In genomic region chr2:152344361-152344760, GRCm38 (mm10) we compare ENCODE assay signal across 8 mouse cellular contexts. TPM values are rescaled to one million over a fixed set of nuclear protein-coding genes. Genes with fewer than 3 reads are reported as not detected.
DNase-seq lines count a peak whose midpoint lies in the region; ATAC-seq and TF ChIP-seq lines count a peak whose summit lies in the region.

No protein-coding gene starts in this region.

- no peaks in the 10 kb centered on the region for H3K9me3 ChIP-seq in G1E (replicated peaks)
- H3K9me3 ChIP-seq in heart, embryonic 11.5 days (replicated peaks; ENCODE audit: control insufficient read depth, low read length), result no peaks in the 10 kb centered on the region
- H3K9me3 ChIP-seq in limb, embryonic 14.5 days (ENCODE audit: control insufficient read depth, low read length), result no peaks in the 10 kb centered on the region

- peaks cover 74% of the 10 kb centered on the region for H3K4me1 ChIP-seq in G1E (ENCODE audit: insufficient read depth, low read depth, low read length)
- peaks cover 7% of the 10 kb centered on the region; the same call in 1 of the 2 replicates for H3K4me1 ChIP-seq in heart, embryonic 11.5 days (ENCODE audit: control insufficient read depth, insufficient read depth, low read length)
- no peaks in the 10 kb centered on the region for H3K4me1 ChIP-seq in limb, embryonic 14.5 days (ENCODE audit: control insufficient read depth, insufficient read depth, low read length)

- H3K27ac ChIP-seq in heart, embryonic 11.5 days (ENCODE audit: low read depth, low read length), result peak overlapping the region; percentile 43; the same call in 1 of the 2 replicates
- no peak overlapping the region for H3K27ac ChIP-seq in limb, embryonic 14.5 days (replicated peaks; ENCODE audit: low read depth, low read length)

- H3K4me3 ChIP-seq in G1E (ENCODE audit: low read depth, low read length) (peak overlapping the region; percentile 82), myocyte (peak overlapping the region; percentile 84)
- H3K4me3 ChIP-seq in heart, embryonic 11.5 days (ENCODE audit: low read depth, low read length), result peak overlapping the region; percentile 66
- H3K4me3 ChIP-seq in limb, embryonic 14.5 days (replicated peaks; ENCODE audit: low read length), result peak overlapping the region; percentile 56

- no peak for TF ChIP-seq CTCF in G1E (IDR thresholded peaks at IDR 0.05; ENCODE audit: low read depth, low read length)

- peaks cover 38% of the 10 kb centered on the region for H3K79me2 ChIP-seq in myocyte (ENCODE audit: control insufficient read depth, insufficient read depth)

- ATAC-seq in G1E (ENCODE audit: extremely low read depth, insufficient number of reproducible peaks, low FRiP score, poor library complexity, severe bottlenecking), result no peak
- no peak for ATAC-seq in heart, embryonic 11.5 days (replicated peaks; ENCODE audit: insufficient number of reproducible peaks, low FRiP score, low TSS enrichment)
- no peak for ATAC-seq in limb, embryonic 14.5 days (ENCODE audit: low FRiP score, low read depth)

- no peak for TF ChIP-seq POLR2A in limb, embryonic 14.5 days (IDR thresholded peaks at IDR 0.05; ENCODE audit: borderline replicate concordance, extremely low read depth, insufficient read depth, insufficient read length)
- TF ChIP-seq POLR2A in myocyte (IDR thresholded peaks at IDR 0.05; ENCODE audit: insufficient read length, low read depth), result peak; percentile 56

- H3ac ChIP-seq in myocyte (ENCODE audit: control insufficient read depth, insufficient read length), result peak overlapping the region; percentile 6

- 8% methylated on average over 10 of the region's 10 CpGs for WGBS in heart, embryonic 11.5 days (ENCODE audit: insufficient replicate concordance)
- WGBS in limb, embryonic 14.5 days, result 15% methylated on average over 10 of the region's 10 CpGs

- DNase-seq in 3134 (ENCODE audit: extremely low read depth, insufficient read length, low spot score) (peak; percentile 66), G1E (ENCODE audit: low spot score) (no peak)
- DNase-seq in limb, embryonic 14.5 days (ENCODE audit: low spot score), result no peak
- no peak for DNase-seq in gastrocnemius, postnatal 25 days
- DNase-seq in c-Kit-positive CD71-positive TER-119-positive erythroid progenitor cells, embryonic 14.5 days (ENCODE audit: low spot score), result no peak
- no peak for DNase-seq in spleen, postnatal 10 days (ENCODE audit: low spot score in 2 of 2)

- H3K36me3 ChIP-seq in G1E (replicated peaks) (peaks cover 28% of the 10 kb centered on the region), myocyte (ENCODE audit: control insufficient read depth, insufficient read depth) (peaks cover 34% of the 10 kb centered on the region)
- no peaks in the 10 kb centered on the region for H3K36me3 ChIP-seq in heart, embryonic 11.5 days (ENCODE audit: control insufficient read depth, insufficient read depth, low read length)
- H3K36me3 ChIP-seq in limb, embryonic 14.5 days (ENCODE audit: control insufficient read depth, insufficient read depth, low read length), result no peaks in the 10 kb centered on the region

- H3K4me2 ChIP-seq in heart, embryonic 11.5 days, result peak overlapping the region; percentile 92
- H3K4me2 ChIP-seq in limb, embryonic 14.5 days (replicated peaks; ENCODE audit: low read depth, low read length, severe bottlenecking), result peak overlapping the region; percentile 88
- peak overlapping the region; percentile 84 for H3K4me2 ChIP-seq in myocyte (ENCODE audit: low read depth)

- no peaks in the 10 kb centered on the region for H3K27me3 ChIP-seq in G1E (ENCODE audit: insufficient read depth, low read length)
- H3K27me3 ChIP-seq in heart, embryonic 11.5 days (ENCODE audit: control insufficient read depth, insufficient read depth, low read length), result no peaks in the 10 kb centered on the region
- no peaks in the 10 kb centered on the region for H3K27me3 ChIP-seq in limb, embryonic 14.5 days (ENCODE audit: control insufficient read depth, insufficient read depth, low read length)
- no peaks in the 10 kb centered on the region for H3K27me3 ChIP-seq in myocyte (ENCODE audit: control insufficient read depth, insufficient read depth, insufficient read length)

- H3K9ac ChIP-seq in heart, embryonic 11.5 days (ENCODE audit: low read depth, low read length), result peak overlapping the region; percentile 72; the same call in 1 of the 2 replicates
- peak overlapping the region; percentile 60 for H3K9ac ChIP-seq in limb, embryonic 14.5 days (ENCODE audit: low read depth, low read length, severe bottlenecking)

TF ChIP-seq in myocyte, 11 proteins besides CTCF, POLR2A, EP300 and RAD21:
- TF ChIP-seq MAX (IDR thresholded peaks at IDR 0.05; ENCODE audit: low read depth) (no peak), E2F4 (IDR thresholded peaks at IDR 0.05; ENCODE audit: insufficient read depth) (no peak), TCF3 (IDR thresholded peaks at IDR 0.05; ENCODE audit: insufficient read length, low read depth) (no peak), POLR2AphosphoS2 (IDR thresholded peaks at IDR 0.05; ENCODE audit: insufficient read length, low read depth) (peak; percentile 34)

RNA-seq across cellular contexts. Expression of gene Trib3, which starts 0.5 kb away (rescaled TPM):
- 24.5 and 25.0 TPM in 2 replicates for total RNA-seq in G1E (2014; fragmentation: Nextera tagmentation)
- 1.9 and 2.1 TPM in 2 replicates for total RNA-seq in G1E (2017)
- polyA plus RNA-seq in G1E (2012), result 17.8 and 24.9 TPM in 2 replicates
- polyA plus RNA-seq in heart, embryonic 11.5 days (2014; fragmentation: Nextera tagmentation; extraction: Ambion mirVana), result 3.4 and 3.6 TPM in 2 replicates
- polyA plus RNA-seq in limb, embryonic 14.5 days (2012; rRNA removed), result 0.77 and 0.99 TPM in 2 replicates
- 1.2 and 1.4 TPM in 2 replicates for polyA plus RNA-seq in limb, embryonic 14.5 days (2014; fragmentation: Nextera tagmentation; extraction: Ambion mirVana)
- 410 TPM for polyA plus RNA-seq in myocyte (2012; fragmentation: generic; extraction: Trizol)
- total RNA-seq in gastrocnemius, postnatal 25 days (2021), result 1 to 10 TPM in 1 of 2 experiments, under 1 TPM in 1; 0.74 to 1.8 TPM

RNA-seq across cellular contexts. Expression of gene Rbck1, which starts 11.9 kb away (rescaled TPM):
- total RNA-seq in G1E (2014; fragmentation: Nextera tagmentation) (123 and 156 TPM in 2 replicates), G1E (2017) (59.9 and 71.3 TPM in 2 replicates)
- polyA plus RNA-seq in G1E (2012) (232 and 262 TPM in 2 replicates), myocyte (2012; fragmentation: generic; extraction: Trizol) (73.3 TPM)
- polyA plus RNA-seq in heart, embryonic 11.5 days (2014; fragmentation: Nextera tagmentation; extraction: Ambion mirVana), result 62.6 and 64.5 TPM in 2 replicates
- 219 and 287 TPM in 2 replicates for polyA plus RNA-seq in limb, embryonic 14.5 days (2012; rRNA removed)
- polyA plus RNA-seq in limb, embryonic 14.5 days (2014; fragmentation: Nextera tagmentation; extraction: Ambion mirVana), result 89.5 and 94.1 TPM in 2 replicates
- total RNA-seq in gastrocnemius, postnatal 25 days (2021), result 10 to 100 TPM; 26.6 to 32.2 TPM

RNA-seq across cellular contexts. Expression of gene Nrsn2, which starts 32.1 kb away (rescaled TPM):
- total RNA-seq in G1E (2014; fragmentation: Nextera tagmentation) (not detected in 2 replicates), G1E (2017) (0.17 TPM in 1 of 2 replicates, not detected in the other)
- polyA plus RNA-seq in G1E (2012) (not detected in 2 replicates), myocyte (2012; fragmentation: generic; extraction: Trizol) (not detected)
- polyA plus RNA-seq in heart, embryonic 11.5 days (2014; fragmentation: Nextera tagmentation; extraction: Ambion mirVana), result 3.8 and 5.5 TPM in 2 replicates
- 3.6 and 4.9 TPM in 2 replicates for polyA plus RNA-seq in limb, embryonic 14.5 days (2012; rRNA removed)
- polyA plus RNA-seq in limb, embryonic 14.5 days (2014; fragmentation: Nextera tagmentation; extraction: Ambion mirVana), result 2.5 and 2.7 TPM in 2 replicates
- total RNA-seq in gastrocnemius, postnatal 25 days (2021), result not detected

RNA-seq across cellular contexts. Expression of gene Tbc1d20, which starts 50.7 kb away (rescaled TPM):
- 45.8 and 48.2 TPM in 2 replicates for total RNA-seq in G1E (2014; fragmentation: Nextera tagmentation)
- 35.8 and 91.8 TPM in 2 replicates for total RNA-seq in G1E (2017)
- 13.8 and 15.7 TPM in 2 replicates for polyA plus RNA-seq in G1E (2012)
- polyA plus RNA-seq in heart, embryonic 11.5 days (2014; fragmentation: Nextera tagmentation; extraction: Ambion mirVana), result 25.1 and 25.7 TPM in 2 replicates
- polyA plus RNA-seq in limb, embryonic 14.5 days (2012; rRNA removed), result 63.1 and 71.2 TPM in 2 replicates
- polyA plus RNA-seq in limb, embryonic 14.5 days (2014; fragmentation: Nextera tagmentation; extraction: Ambion mirVana), result 32.0 and 39.3 TPM in 2 replicates
- 51.8 TPM for polyA plus RNA-seq in myocyte (2012; fragmentation: generic; extraction: Trizol)
- total RNA-seq in gastrocnemius, postnatal 25 days (2021), result 10 to 100 TPM; 27.0 to 28.9 TPM

RNA-seq across cellular contexts. Expression of gene Sox12, which starts 53.5 kb away (rescaled TPM):
- total RNA-seq in G1E (2014; fragmentation: Nextera tagmentation), result 29.4 and 34.4 TPM in 2 replicates
- total RNA-seq in G1E (2017), result 0.98 and 1.7 TPM in 2 replicates
- 60.0 and 62.8 TPM in 2 replicates for polyA plus RNA-seq in G1E (2012)
- 12.9 and 13.9 TPM in 2 replicates for polyA plus RNA-seq in heart, embryonic 11.5 days (2014; fragmentation: Nextera tagmentation; extraction: Ambion mirVana)
- polyA plus RNA-seq in limb, embryonic 14.5 days (2012; rRNA removed), result 48.8 and 60.7 TPM in 2 replicates
- polyA plus RNA-seq in limb, embryonic 14.5 days (2014; fragmentation: Nextera tagmentation; extraction: Ambion mirVana), result 13.5 and 17.1 TPM in 2 replicates
- 7.8 TPM for polyA plus RNA-seq in myocyte (2012; fragmentation: generic; extraction: Trizol)
- 1 to 10 TPM; 1.1 to 1.7 TPM for total RNA-seq in gastrocnemius, postnatal 25 days (2021)

Comparison
In these comparisons a context has a peak if more than half of its experiments do, and no peak if none do; other contexts are left out.
1. RNA of gene Trib3, which starts 0.5 kb away (polyA plus RNA-seq): 410 TPM in myocyte (single experiment); 17.8 to 24.9 TPM in G1E, 3.4 to 3.6 TPM in heart, embryonic 11.5 days and 0.77 to 1.4 TPM in limb, embryonic 14.5 days; every median in the first group is over 10 times any median in the second.
2. Peak in every context shown above with its lines, with median percentiles within 50 percentile points of each other: H3K4me3 ChIP-seq and H3K4me2 ChIP-seq.